7 mouse cellular contexts compared by ENCODE assay signal in the genomic region with DNA sequence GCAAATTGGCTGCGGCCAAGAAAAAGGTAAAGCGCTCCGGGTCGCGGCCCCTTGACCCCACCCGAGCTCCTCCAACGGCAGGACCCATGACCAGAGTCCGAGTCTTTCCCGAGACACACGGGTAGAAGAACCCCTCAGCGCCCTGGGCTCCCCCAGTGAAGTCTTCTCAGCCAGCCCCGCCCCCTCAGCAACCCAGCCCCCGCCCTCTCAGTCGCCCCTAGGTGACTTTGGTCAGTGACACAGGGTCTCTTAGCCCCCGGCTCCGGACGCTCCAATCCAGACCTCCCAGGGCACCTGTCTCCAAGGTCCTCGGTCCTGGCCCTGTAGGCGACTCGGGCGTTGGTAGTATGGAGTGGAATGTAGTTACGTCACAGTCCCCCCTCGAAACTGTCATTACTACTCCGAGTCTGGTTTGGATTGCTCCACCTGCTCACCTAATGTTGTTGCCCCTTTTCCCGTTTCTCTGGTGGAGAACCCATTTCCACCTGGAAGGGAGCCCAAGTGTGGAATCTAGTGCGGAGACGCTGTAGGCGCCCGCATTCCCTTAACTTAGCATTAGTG. TPM values are rescaled to one million over a fixed set of nuclear protein-coding genes. Genes with fewer than 3 reads are reported as not detected.
DNase-seq lines count a peak whose midpoint lies in the region; ATAC-seq and TF ChIP-seq lines count a peak whose summit lies in the region.

No protein-coding gene starts in this region.

- no peak for TF ChIP-seq CTCF in thymus, adult 2 months (IDR thresholded peaks at IDR 0.05; ENCODE audit: borderline replicate concordance, control insufficient read depth, extremely low read depth, insufficient read depth, low read length, poor library complexity)

- no peaks in the 10 kb centered on the region for H3K9me3 ChIP-seq in embryonic facial prominence, embryonic 14.5 days (ENCODE audit: control insufficient read depth, low read length)
- no peaks in the 10 kb centered on the region for H3K9me3 ChIP-seq in intestine, embryonic 15.5 days

- H3K36me3 ChIP-seq in thymus, adult 2 months (ENCODE audit: control insufficient read depth, insufficient read depth, low read length): 0 out of 2 replicates have a peak, but pooled peaks cover 4% of the 10 kb centered on the region
- H3K36me3 ChIP-seq in embryonic facial prominence, embryonic 14.5 days (ENCODE audit: control insufficient read depth, insufficient read depth, low read length): peaks cover 41% of the 10 kb centered on the region
- no peaks in the 10 kb centered on the region; the same call in 1 of the 2 replicates for H3K36me3 ChIP-seq in intestine, embryonic 15.5 days

- H3K4me1 ChIP-seq in thymus, adult 2 months (replicated peaks; ENCODE audit: control insufficient read depth, insufficient read depth, low read length): peaks cover 11% of the 10 kb centered on the region
- H3K4me1 ChIP-seq in embryonic facial prominence, embryonic 14.5 days (ENCODE audit: control insufficient read depth, insufficient read depth, low read length): peaks cover 10% of the 10 kb centered on the region; the same call in 1 of the 2 replicates
- H3K4me1 ChIP-seq in intestine, embryonic 15.5 days (replicated peaks): peaks cover 16% of the 10 kb centered on the region

- peak overlapping the region; percentile 86 for H3K9ac ChIP-seq in embryonic facial prominence, embryonic 14.5 days (ENCODE audit: low read depth, low read length)
- peak overlapping the region; percentile 74 for H3K9ac ChIP-seq in intestine, embryonic 15.5 days

- H3K27me3 ChIP-seq in thymus, adult 2 months (ENCODE audit: control insufficient read depth, insufficient read depth, low read length): no peaks in the 10 kb centered on the region
- no peaks in the 10 kb centered on the region for H3K27me3 ChIP-seq in embryonic facial prominence, embryonic 14.5 days (replicated peaks; ENCODE audit: control insufficient read depth, insufficient read depth, low read length)
- no peaks in the 10 kb centered on the region for H3K27me3 ChIP-seq in intestine, embryonic 15.5 days (replicated peaks)

- 2% methylated on average over 29 of the region's 29 CpGs for WGBS in thymus, adult 2 months
- WGBS in embryonic facial prominence, embryonic 14.5 days: 3% methylated on average over 22 of the region's 29 CpGs
- WGBS in intestine, embryonic 15.5 days: under 1% methylated on average over 29 of the region's 29 CpGs

- H3K4me3 ChIP-seq in thymus, adult 2 months (ENCODE audit: control insufficient read depth, insufficient read depth, low read length): peak overlapping the region; percentile 54
- H3K4me3 ChIP-seq in embryonic facial prominence, embryonic 14.5 days (ENCODE audit: low read depth, low read length): peak overlapping the region; percentile 75
- peak overlapping the region; percentile 79 for H3K4me3 ChIP-seq in intestine, embryonic 15.5 days (replicated peaks)

- no peak overlapping the region for H3K27ac ChIP-seq in thymus, adult 2 months (ENCODE audit: control insufficient read depth, insufficient read depth, low read length)
- peak overlapping the region; percentile 69 for H3K27ac ChIP-seq in embryonic facial prominence, embryonic 14.5 days (replicated peaks; ENCODE audit: low read depth, low read length)
- H3K27ac ChIP-seq in intestine, embryonic 15.5 days: peak overlapping the region; percentile 42

- peak overlapping the region; percentile 68 for H3K4me2 ChIP-seq in embryonic facial prominence, embryonic 14.5 days (ENCODE audit: low read depth, low read length)
- H3K4me2 ChIP-seq in intestine, embryonic 15.5 days (replicated peaks): peak overlapping the region; percentile 77

- TF ChIP-seq POLR2A in thymus, adult 2 months (IDR thresholded peaks at IDR 0.05; ENCODE audit: control insufficient read depth, extremely low read depth, insufficient read depth, low read length, poor library complexity): no peak

- peak; percentile 24; the same call in 1 of the 2 replicates for ATAC-seq in embryonic facial prominence, embryonic 14.5 days (ENCODE audit: low read depth)
- peak; percentile 77 for ATAC-seq in intestine, embryonic 15.5 days
- peak; percentile 50 for ATAC-seq in megakaryocyte-erythroid progenitor cell, adult 5-6 weeks (replicated peaks; ENCODE audit: low FRiP score, low TSS enrichment, poor library complexity, severe bottlenecking)

- no peak for DNase-seq in thymus, adult 2 months
- no peak for DNase-seq in thymus, postnatal 10 days (ENCODE audit: low spot score in 2 of 2)
- DNase-seq in embryonic facial prominence, embryonic 14.5 days (ENCODE audit: low spot score): peak; percentile 47
- no peak for DNase-seq in adrenal gland, postnatal 25 days
- no peak for DNase-seq in testis, postnatal 10 days (ENCODE audit: low spot score)

RNA-seq across cellular contexts. Expression of gene Swi5, which starts 0.6 kb away (rescaled TPM):
- polyA plus RNA-seq in thymus, adult 2 months (2012; rRNA removed): 147 and 168 TPM in 2 replicates
- 206 and 249 TPM in 2 replicates for polyA plus RNA-seq in embryonic facial prominence, embryonic 14.5 days (2014; fragmentation: Nextera tagmentation; extraction: Ambion mirVana)
- polyA plus RNA-seq in intestine, embryonic 15.5 days (2015; fragmentation: Nextera tagmentation; extraction: Ambion mirVana): 387 and 409 TPM in 2 replicates
- total RNA-seq in megakaryocyte-erythroid progenitor cell, adult 5-6 weeks (2014; fragmentation: Nextera tagmentation): 309 and 320 TPM in 2 replicates
- 438 and 550 TPM in 2 replicates for total RNA-seq in megakaryocyte-erythroid progenitor cell, adult 5-6 weeks (2017)
- 276 and 297 TPM in 2 replicates for total RNA-seq in adrenal gland, postnatal 25 days (2021)

RNA-seq across cellular contexts. Expression of gene Golga2, which starts 1.3 kb away (rescaled TPM):
- polyA plus RNA-seq in thymus, adult 2 months (2012; rRNA removed): 36.6 and 37.5 TPM in 2 replicates
- polyA plus RNA-seq in embryonic facial prominence, embryonic 14.5 days (2014; fragmentation: Nextera tagmentation; extraction: Ambion mirVana): 27.2 and 33.1 TPM in 2 replicates
- 19.7 and 20.5 TPM in 2 replicates for polyA plus RNA-seq in intestine, embryonic 15.5 days (2015; fragmentation: Nextera tagmentation; extraction: Ambion mirVana)
- total RNA-seq in megakaryocyte-erythroid progenitor cell, adult 5-6 weeks (2014; fragmentation: Nextera tagmentation): 34.8 and 39.0 TPM in 2 replicates
- 41.6 and 44.5 TPM in 2 replicates for total RNA-seq in megakaryocyte-erythroid progenitor cell, adult 5-6 weeks (2017)
- total RNA-seq in adrenal gland, postnatal 25 days (2021): 65.1 and 87.7 TPM in 2 replicates

RNA-seq across cellular contexts. Expression of gene Uck1, which starts 28.5 kb away (rescaled TPM):
- polyA plus RNA-seq in thymus, adult 2 months (2012; rRNA removed): 109 and 127 TPM in 2 replicates
- 58.6 and 60.6 TPM in 2 replicates for polyA plus RNA-seq in embryonic facial prominence, embryonic 14.5 days (2014; fragmentation: Nextera tagmentation; extraction: Ambion mirVana)
- 64.7 and 69.0 TPM in 2 replicates for polyA plus RNA-seq in intestine, embryonic 15.5 days (2015; fragmentation: Nextera tagmentation; extraction: Ambion mirVana)
- total RNA-seq in megakaryocyte-erythroid progenitor cell, adult 5-6 weeks (2014; fragmentation: Nextera tagmentation): 47.2 and 72.7 TPM in 2 replicates
- 21.5 and 21.9 TPM in 2 replicates for total RNA-seq in megakaryocyte-erythroid progenitor cell, adult 5-6 weeks (2017)
- 120 and 132 TPM in 2 replicates for total RNA-seq in adrenal gland, postnatal 25 days (2021)

RNA-seq across cellular contexts. Expression of gene Pomt1, which starts 52.1 kb away (rescaled TPM):
- polyA plus RNA-seq in thymus, adult 2 months (2012; rRNA removed): 36.4 and 42.1 TPM in 2 replicates
- polyA plus RNA-seq in embryonic facial prominence, embryonic 14.5 days (2014; fragmentation: Nextera tagmentation; extraction: Ambion mirVana): 20.2 and 26.5 TPM in 2 replicates
- polyA plus RNA-seq in intestine, embryonic 15.5 days (2015; fragmentation: Nextera tagmentation; extraction: Ambion mirVana): 26.0 and 26.8 TPM in 2 replicates
- 57.6 and 57.7 TPM in 2 replicates for total RNA-seq in megakaryocyte-erythroid progenitor cell, adult 5-6 weeks (2014; fragmentation: Nextera tagmentation)
- total RNA-seq in megakaryocyte-erythroid progenitor cell, adult 5-6 weeks (2017): 27.4 and 29.8 TPM in 2 replicates
- 47.0 and 54.2 TPM in 2 replicates for total RNA-seq in adrenal gland, postnatal 25 days (2021)

Comparison
In these comparisons a context has a peak if more than half of its experiments do, and no peak if none do; other contexts are left out.
1. ATAC-seq: peak in every context shown above with its lines; median percentile 77 in intestine, embryonic 15.5 days; 50 in megakaryocyte-erythroid progenitor cell, adult 5-6 weeks; 24 in embryonic facial prominence, embryonic 14.5 days.